Mouse (Mus musculus): ENCODE results near the gene Ccdc15. TPM values are rescaled to one million over a fixed set of nuclear protein-coding genes. Genes with fewer than 3 reads are reported as not detected.

Gene Ccdc15
- polyA plus RNA-seq (2017; shearing (Covaris generic)), result 6.8 TPM

GRCm38 (mm10) chr9:37347988-37348642, at the start of gene Ccdc15:
Gene Ccdc15 (minus strand): TSS chr9:37348432.

GRCm38 (mm10) chr9:37367301-37368080, 19.3 kb upstream of the Ccdc15 start, which contains the start of gene Hepacam:
Gene Hepacam (plus strand): TSS chr9:37367351.

GRCm38 (mm10) chr9:37255149-37255888, 92.9 kb downstream of the Ccdc15 start, which contains the start of gene Slc37a2:
Gene Slc37a2 (minus strand): TSS chr9:37255738.

Other genes starting within 250 kb of the Ccdc15 start
- not detected for gene Pknox2, start 201.0 kb downstream of the Ccdc15 start, polyA plus RNA-seq (2017; shearing (Covaris generic))
- 1.7 TPM for gene Tmem218, start 140.2 kb downstream of the Ccdc15 start, polyA plus RNA-seq (2017; shearing (Covaris generic))
- 2.2 TPM for gene Slc37a2, start 92.7 kb downstream of the Ccdc15 start, polyA plus RNA-seq (2017; shearing (Covaris generic))
- gene Hepacam, start 18.9 kb upstream of the Ccdc15 start, polyA plus RNA-seq (2017; shearing (Covaris generic)), result not detected
- gene Robo4, start 53.5 kb upstream of the Ccdc15 start, polyA plus RNA-seq (2017; shearing (Covaris generic)), result not detected
- gene Robo3, start 84.8 kb upstream of the Ccdc15 start, polyA plus RNA-seq (2017; shearing (Covaris generic)), result not detected
- gene Msantd2, start 140.9 kb upstream of the Ccdc15 start, polyA plus RNA-seq (2017; shearing (Covaris generic)), result 36.4 TPM
- not detected for gene Esam, start 179.6 kb upstream of the Ccdc15 start, polyA plus RNA-seq (2017; shearing (Covaris generic))
- gene Vsig2, start 190.8 kb upstream of the Ccdc15 start, polyA plus RNA-seq (2017; shearing (Covaris generic)), result not detected
- gene Nrgn, start 204.5 kb upstream of the Ccdc15 start, polyA plus RNA-seq (2017; shearing (Covaris generic)), result not detected
- gene Siae, start 207.3 kb upstream of the Ccdc15 start, polyA plus RNA-seq (2017; shearing (Covaris generic)), result 8.1 TPM

Measured in naive thymus-derived CD4-positive, alpha-beta T cell, adult 5 months (primary cell).